Mouse (Mus musculus) heart, embryonic 14.5 days (tissue): ENCODE measurements around the gene Cdkn2b. TPM values are rescaled to one million over a fixed set of nuclear protein-coding genes. Genes with fewer than 3 reads are reported as not detected.
A peak's percentile ranks its signal among the peaks of the same experiment; 100 is the strongest.

Source experiments
- ATAC-seq: fragments of 200-750 bp; cut with Nextera tagmentation; 2 replicates; pipeline ENCODE4 v1.8.0; 2017; ENCODE audit warnings: low read depth, moderate TSS enrichment; ENCODE audit not compliant: insufficient number of reproducible peaks, insufficient read depth, low FRiP score
- H3K27ac ChIP-seq, 2 experiments: fragments of 200-500 bp in 1 of 2; fragments of 300-500 bp in 1 of 2; sonication (generic) in 1 of 2; replicated peaks in 1 of 2; 2 replicates each; pipeline ENCODE4 v1.5.1; 2012 to 2014; ENCODE audit warnings: low read depth in 2 of 2, low read length in 2 of 2, control low read depth in 1 of 2, mild to moderate bottlenecking in 1 of 2, mixed read lengths in 1 of 2; ENCODE audit not compliant: control insufficient read depth in 1 of 2, insufficient read depth in 1 of 2
- H3K27me3 ChIP-seq: fragments of 300-500 bp; sonication (generic); 2 replicates; pipeline ENCODE4 v1.6.1; 2014; ENCODE audit warnings: mild to moderate bottlenecking, low read length, control low read depth; ENCODE audit not compliant: control insufficient read depth, insufficient read depth
- H3K36me3 ChIP-seq: fragments of 300-500 bp; sonication (generic); 2 replicates; pipeline ENCODE4 v1.6.1; 2014; ENCODE audit warnings: mild to moderate bottlenecking, control low read depth, low read length, mixed read lengths; ENCODE audit not compliant: control insufficient read depth, insufficient read depth
- H3K4me1 ChIP-seq, 2 experiments: fragments of 200-500 bp in 1 of 2; fragments of 300-500 bp in 1 of 2; sonication (generic) in 1 of 2; 2 replicates each; pipeline ENCODE4 v1.6.1; 2012 to 2014; ENCODE audit warnings: low read length in 2 of 2, control low read depth in 1 of 2, mixed read lengths in 1 of 2; ENCODE audit not compliant: control insufficient read depth in 2 of 2, insufficient read depth in 2 of 2
- H3K4me2 ChIP-seq: fragments of 300-500 bp; sonication (generic); 2 replicates; pipeline ENCODE4 v1.6.1; 2014; ENCODE audit warnings: mild to moderate bottlenecking, low read length
- H3K4me3 ChIP-seq, 2 experiments: fragments of 200-500 bp in 1 of 2; fragments of 300-500 bp in 1 of 2; sonication (generic) in 1 of 2; 2 replicates each; pipeline ENCODE4 v1.5.1; 2012 to 2014; ENCODE audit warnings: low read length in 2 of 2, mild to moderate bottlenecking in 2 of 2, control low read depth in 1 of 2, low read depth in 1 of 2, moderate library complexity in 1 of 2; ENCODE audit not compliant: control insufficient read depth in 1 of 2, insufficient read depth in 1 of 2
- H3K9ac ChIP-seq: fragments of 300-500 bp; sonication (generic); 2 replicates; pipeline ENCODE4 v1.6.1; 2014; ENCODE audit warnings: mild to moderate bottlenecking, low read length
- H3K9me3 ChIP-seq: fragments of 300-500 bp; sonication (generic); 2 replicates; pipeline ENCODE4 v1.6.1; 2016; ENCODE audit warnings: low read length, control low read depth; ENCODE audit not compliant: control insufficient read depth
- WGBS: fragments of 180-500 bp; shearing (Covaris S2); extraction: QIAGEN DNeasy Blood & Tissue Kit; methylation state at CpG from one replicate; pipeline ENCODE4 v1.1.7; 2014; 5-methylcytosine and 5-hydroxymethylcytosine counted together
- polyA plus RNA-seq: library from polyadenylated mRNA; unstranded; fragments of >200 nt; fragmentation: Nextera tagmentation; extraction: Ambion mirVana; gene quantifications from 2 replicates; pipeline ENCODE4 v1.2.1, GENCODE M21; 2014

Gene Cdkn2b
- polyA plus RNA-seq, 1 experiment from 2014 or later, result 1.2 TPM

DNA sequence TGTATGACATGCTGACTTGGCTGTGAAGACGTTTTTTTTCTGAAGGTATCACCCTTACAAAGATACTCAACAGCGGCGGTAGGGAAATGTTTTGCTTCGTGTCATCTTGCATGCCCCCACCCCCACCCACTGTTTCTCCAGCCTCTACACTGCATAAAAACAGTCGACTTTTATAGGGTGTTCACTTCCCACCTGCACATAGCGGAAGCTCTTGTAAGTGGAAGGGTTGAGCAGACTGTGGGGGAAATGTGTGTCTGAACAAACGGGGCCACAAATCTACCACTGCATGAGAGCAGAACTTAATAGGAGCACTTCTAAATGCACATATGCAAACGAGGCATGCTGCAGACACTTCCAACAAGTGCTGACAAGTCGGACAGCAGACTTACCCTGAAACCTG is 39.6 kb upstream of the Cdkn2b start:
- no peak overlapping the region for H3K27ac ChIP-seq
- 52% methylated on average over 9 of the region's 9 CpGs for WGBS
- H3K27me3 ChIP-seq, result no peaks in the 10 kb centered on the region
- no peak overlapping the region for H3K9ac ChIP-seq
- ATAC-seq, result no peak
- no peak overlapping the region for H3K4me3 ChIP-seq
- H3K36me3 ChIP-seq, result no peaks in the 10 kb centered on the region
- H3K9me3 ChIP-seq, result no peaks in the 10 kb centered on the region
- H3K4me1 ChIP-seq, result no peaks in the 10 kb centered on the region
- H3K4me2 ChIP-seq, result no peak overlapping the region

DNA sequence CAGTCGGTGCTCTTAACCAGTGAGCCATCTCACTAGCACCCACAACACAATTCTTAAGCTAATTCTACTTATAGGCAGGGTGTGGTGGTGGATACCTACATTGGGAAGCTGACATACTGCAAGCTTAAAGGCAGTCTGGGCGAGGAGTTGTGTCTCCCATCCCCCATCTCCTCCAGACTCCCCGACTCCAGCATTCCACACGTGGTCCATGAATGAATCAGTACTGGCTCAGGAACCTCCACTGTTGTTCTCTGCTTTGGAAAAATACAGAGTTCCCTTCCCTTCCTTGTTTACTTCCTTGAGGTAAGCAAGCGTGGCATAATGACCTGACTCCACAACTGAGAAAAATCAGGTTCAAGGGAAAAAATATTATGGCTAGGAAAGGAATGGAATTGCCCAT is 38.0 kb upstream of the Cdkn2b start:
- H3K9me3 ChIP-seq, result no peaks in the 10 kb centered on the region
- no peak overlapping the region for H3K27ac ChIP-seq
- H3K4me1 ChIP-seq, result no peaks in the 10 kb centered on the region
- ATAC-seq, result no peak
- H3K9ac ChIP-seq, result no peak overlapping the region
- H3K36me3 ChIP-seq, result no peaks in the 10 kb centered on the region
- 50% methylated on average over 5 of the region's 5 CpGs for WGBS
- no peak overlapping the region for H3K4me3 ChIP-seq
- H3K4me2 ChIP-seq, result no peak overlapping the region
- no peaks in the 10 kb centered on the region for H3K27me3 ChIP-seq

DNA sequence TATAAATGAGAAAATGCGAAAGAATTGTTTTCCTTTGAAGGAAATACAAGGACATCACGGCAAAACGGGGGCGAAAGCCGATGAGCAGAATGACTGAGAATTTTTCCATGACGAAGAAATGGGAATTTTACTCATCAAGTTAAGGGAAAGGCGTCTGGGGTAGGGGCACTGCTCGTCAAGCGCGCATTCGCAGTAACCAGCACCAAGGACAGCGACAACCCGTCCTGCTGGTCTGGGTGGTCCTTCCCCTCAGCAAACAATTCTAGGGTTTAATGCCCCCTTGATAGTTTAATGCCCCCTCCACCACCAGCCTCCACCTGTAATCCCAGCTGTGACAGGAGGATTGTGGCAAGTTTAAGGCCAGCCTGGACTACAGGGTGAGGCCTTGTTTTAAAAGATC is 2.6 kb upstream of the Cdkn2b start:
- no peak overlapping the region for H3K9ac ChIP-seq
- ATAC-seq, result no peak
- no peak overlapping the region for H3K4me2 ChIP-seq
- 8% methylated on average over 13 of the region's 13 CpGs for WGBS
- no peaks in the 10 kb centered on the region for H3K9me3 ChIP-seq
- H3K27ac ChIP-seq, result no peak overlapping the region
- no peak overlapping the region for H3K4me3 ChIP-seq
- H3K36me3 ChIP-seq, result no peaks in the 10 kb centered on the region
- H3K27me3 ChIP-seq, result peaks cover 25% of the 10 kb centered on the region
- H3K4me1 ChIP-seq, result no peaks in the 10 kb centered on the region; a peak in 1 of 4 replicates

DNA sequence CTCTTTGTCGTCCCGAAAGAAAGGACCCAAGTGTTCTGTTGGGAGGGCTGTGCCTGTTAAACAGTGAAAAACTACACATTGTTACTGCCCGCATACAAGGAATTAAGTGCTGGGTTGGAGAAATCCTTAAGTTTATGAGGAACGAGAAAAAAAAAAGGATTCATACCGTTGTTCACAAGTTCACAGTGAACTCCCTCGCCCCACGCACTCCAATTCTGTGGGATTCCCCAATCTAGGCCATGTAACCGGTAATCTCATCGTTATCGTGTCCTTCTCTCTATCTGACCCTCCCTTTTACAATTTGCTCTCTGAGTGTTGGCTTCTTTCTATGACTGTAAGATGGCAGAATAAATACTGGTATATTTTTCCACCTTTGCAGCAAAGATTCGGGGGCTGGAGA is 843 bp downstream of the Cdkn2b start:
- Histone ChIP-seq H3K27ac (no peak overlapping the region), H3K27me3 (peaks cover 60% of the 10 kb centered on the region), H3K4me1 (no peaks in the 10 kb centered on the region; a peak in 2 of 4 replicates), H3K9ac (no peak overlapping the region), H3K4me2 (peak overlapping the region; percentile 97), H3K9me3 (no peaks in the 10 kb centered on the region), H3K4me3 (peak overlapping the region; percentile 67), H3K36me3 (no peaks in the 10 kb centered on the region)
- ATAC-seq, result no peak
- WGBS, result 2% methylated on average over 11 of the region's 11 CpGs

DNA sequence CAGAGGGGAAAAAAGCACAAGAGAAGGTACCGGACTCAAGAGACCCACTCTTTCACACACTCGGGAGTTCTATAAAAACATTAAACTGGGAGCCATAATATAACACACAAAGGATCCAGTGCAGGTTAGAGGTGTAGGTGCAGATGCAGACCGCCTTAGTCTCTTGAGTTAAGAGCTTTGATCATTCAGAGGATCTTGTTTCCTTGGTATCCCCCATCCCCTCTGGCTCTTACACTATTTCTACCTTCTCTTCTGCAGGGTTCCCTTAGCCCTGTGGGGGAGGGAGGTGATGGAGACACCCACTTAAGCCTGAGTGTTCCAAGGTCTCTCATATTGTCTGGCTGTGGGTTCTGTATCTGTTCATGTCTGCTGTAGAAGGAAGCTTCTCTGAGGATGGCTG is 2.8 kb downstream of the Cdkn2b start:
- Histone ChIP-seq H3K27ac (no peak overlapping the region), H3K36me3 (no peaks in the 10 kb centered on the region), H3K9me3 (no peaks in the 10 kb centered on the region), H3K4me3 (no peak overlapping the region), H3K4me2 (no peak overlapping the region), H3K9ac (no peak overlapping the region), H3K27me3 (peaks cover 79% of the 10 kb centered on the region), H3K4me1 (no peaks in the 10 kb centered on the region; a peak in 2 of 4 replicates)
- ATAC-seq, result no peak
- 15% methylated on average over 3 of the region's 3 CpGs for WGBS

DNA sequence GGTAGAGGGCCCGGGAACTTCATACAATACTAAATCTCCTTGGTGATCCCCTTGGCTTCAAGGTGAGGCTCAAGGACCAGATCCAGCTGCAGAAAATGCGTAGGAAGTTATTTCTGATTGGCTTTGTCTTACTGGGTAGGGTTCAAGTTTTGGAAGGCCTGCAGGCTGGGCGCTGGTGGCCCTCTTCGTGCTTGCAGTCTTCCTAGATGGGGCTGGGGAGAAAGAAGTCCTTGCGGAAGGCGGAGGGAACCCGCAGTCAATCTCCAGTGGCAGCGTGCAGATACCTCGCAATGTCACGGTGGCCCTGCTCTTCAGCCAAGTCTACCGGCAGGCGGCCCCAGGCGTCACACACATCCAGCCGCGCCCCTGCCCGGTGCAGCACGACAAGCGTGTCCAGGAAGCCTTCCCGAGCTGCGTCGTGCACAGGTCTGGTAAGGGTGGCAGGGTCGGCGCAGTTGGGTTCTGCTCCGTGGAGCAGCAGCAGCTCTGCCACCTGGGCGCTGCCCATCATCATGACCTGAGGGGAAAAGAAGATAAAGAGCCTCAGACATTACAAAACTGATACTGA is 4.0 kb downstream of the Cdkn2b start:
- Histone ChIP-seq H3K4me1 (no peaks in the 10 kb centered on the region; a peak in 2 of 4 replicates), H3K9ac (no peak overlapping the region), H3K9me3 (no peaks in the 10 kb centered on the region), H3K27ac (no peak overlapping the region), H3K4me2 (no peak overlapping the region), H3K36me3 (no peaks in the 10 kb centered on the region), H3K4me3 (no peak overlapping the region), H3K27me3 (peaks cover 81% of the 10 kb centered on the region)
- 4% methylated on average over 25 of the region's 25 CpGs for WGBS
- ATAC-seq, result no peak

DNA sequence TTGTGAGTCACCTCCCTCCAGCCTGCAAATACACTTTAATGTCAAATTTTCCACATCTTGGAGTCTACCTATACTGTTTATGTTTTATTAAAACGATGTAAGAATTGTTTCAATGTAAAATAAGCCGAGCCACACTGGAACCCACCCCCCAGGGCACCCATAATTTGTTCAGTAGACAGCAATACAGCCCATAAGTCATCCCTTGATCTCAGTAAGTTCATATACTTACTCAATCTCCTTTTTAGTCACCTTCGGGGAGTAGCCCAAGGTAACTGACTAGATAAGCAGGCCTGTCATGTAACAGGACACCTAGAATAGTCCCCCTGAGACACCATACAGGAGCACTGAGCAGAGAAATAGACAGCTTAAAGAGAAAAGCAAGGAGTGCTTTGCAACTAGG is 5.1 kb downstream of the Cdkn2b start:
- Histone ChIP-seq H3K9me3 (no peaks in the 10 kb centered on the region), H3K4me2 (no peak overlapping the region), H3K36me3 (no peaks in the 10 kb centered on the region), H3K27ac (no peak overlapping the region), H3K9ac (no peak overlapping the region), H3K4me1 (no peaks in the 10 kb centered on the region; a peak in 1 of 4 replicates), H3K27me3 (peaks cover 91% of the 10 kb centered on the region), H3K4me3 (no peak overlapping the region)
- 9% methylated on average over 3 of the region's 3 CpGs for WGBS
- no peak for ATAC-seq

DNA sequence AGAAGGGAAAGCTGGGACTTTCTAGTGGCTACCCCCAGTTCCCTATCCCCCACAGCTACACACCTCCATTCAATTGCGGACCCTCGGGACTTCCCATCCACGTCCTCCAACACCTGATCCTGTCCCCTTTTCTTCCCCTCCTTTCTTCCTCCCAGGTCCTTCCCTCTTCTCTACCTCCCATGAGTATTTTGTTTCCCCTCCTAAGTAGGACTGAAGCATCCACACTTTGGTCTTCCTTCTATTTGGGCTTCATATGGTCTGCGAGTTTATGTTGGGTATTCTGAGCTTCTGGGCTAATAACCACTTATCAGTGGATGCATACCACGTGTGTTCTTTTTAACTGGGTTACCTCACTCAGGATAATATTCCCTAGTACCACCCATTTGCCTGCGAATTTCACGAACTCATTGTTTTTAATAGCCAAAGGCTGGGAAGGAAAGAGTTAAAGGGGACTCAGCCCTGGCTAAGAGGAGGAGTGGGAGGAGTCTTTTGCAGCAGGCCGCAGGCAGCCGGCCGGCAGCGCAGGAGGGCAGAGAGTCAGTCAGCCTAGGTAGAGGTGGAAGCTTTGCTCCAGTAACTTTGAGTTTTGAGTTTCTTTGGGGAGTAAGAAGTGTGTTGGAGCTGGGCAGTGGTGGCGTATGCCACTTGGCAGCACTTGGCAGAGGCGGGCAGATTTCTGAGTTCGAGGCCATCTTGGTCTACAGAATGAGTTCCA is 7.4 kb downstream of the Cdkn2b start:
- H3K4me2 ChIP-seq, result no peak overlapping the region
- H3K36me3 ChIP-seq, result no peaks in the 10 kb centered on the region
- H3K9me3 ChIP-seq, result no peaks in the 10 kb centered on the region
- no peaks in the 10 kb centered on the region; a peak in 1 of 4 replicates for H3K4me1 ChIP-seq
- no peak overlapping the region for H3K4me3 ChIP-seq
- no peak overlapping the region for H3K9ac ChIP-seq
- ATAC-seq, result no peak
- H3K27ac ChIP-seq, result no peak overlapping the region
- H3K27me3 ChIP-seq, result peaks cover 93% of the 10 kb centered on the region
- WGBS, result 1% methylated on average over 14 of the region's 14 CpGs
